Mouse (Mus musculus) left cerebral cortex, adult 11 months (tissue): ENCODE results near the gene Skint5.
"Not testable (repeated sequence)": the region's sequence is repeated elsewhere in the genome, so short reads cannot be mapped to it uniquely, and the experiment has no call there.

Source experiments
- DNase-seq: peaks from one replicate; pipeline ENCODE4 v3.0.0; 2022; ENCODE audit warnings: low spot score

Skint5 gene

GRCm38 (mm10) chr4:113999403-113999802 is at the start of gene Skint5:
Gene Skint5 (minus strand): TSS chr4:113999503.
- DNase-seq: no peak

- DNase-seq: no peak
Observed at GRCm38 (mm10) chr4:113957343-113957742, 42.0 kb downstream of the Skint5 start.

GRCm38 (mm10) chr4:113764182-113764581 is 235.1 kb downstream of the Skint5 start:
- DNase-seq: no peak

- DNase-seq: no peak
Observed at GRCm38 (mm10) chr4:113763684-113764083, 235.6 kb downstream of the Skint5 start.

GRCm38 (mm10) chr4:113448230-113448629 is 551.1 kb downstream of the Skint5 start:
- DNase-seq: not testable (repeated sequence)
